Mouse (Mus musculus): ENCODE data around the gene Tbc1d23.

DNA sequence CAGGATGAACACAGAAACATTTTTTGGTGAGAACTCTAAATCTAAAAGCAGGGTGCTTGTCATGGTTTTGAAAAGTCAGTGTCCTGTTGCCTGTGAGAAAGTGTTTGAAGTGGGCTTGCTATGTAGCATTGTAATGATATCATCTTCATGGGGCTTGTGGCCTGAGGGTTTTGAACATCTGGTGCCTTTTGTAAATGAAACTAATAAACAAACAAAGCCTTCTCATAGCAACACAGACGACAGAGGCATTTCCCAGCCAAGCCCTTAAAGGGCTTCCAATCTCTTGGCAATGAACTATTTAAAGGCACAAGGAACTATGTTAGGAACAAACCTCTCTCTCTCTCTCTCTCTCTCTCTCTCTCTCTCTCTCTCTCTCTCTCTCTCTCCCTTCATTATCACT lies 35.8 kb upstream of the Tbc1d23 start:
- no peak for TF ChIP-seq POLR2A (IDR thresholded peaks at IDR 0.05; ENCODE audit: low read depth, low read length)
- TF ChIP-seq CTCF (IDR thresholded peaks at IDR 0.05; ENCODE audit: extremely low read depth, insufficient read depth, insufficient read length, insufficient replicate concordance) = no peak

Measured in spleen, adult 2 months (tissue).